Mouse (Mus musculus) liver, embryonic 12.5 days (tissue): Measurements from ENCODE around the gene Cacna2d3. TPM values are rescaled to one million over a fixed set of nuclear protein-coding genes. Genes with fewer than 3 reads are reported as not detected.

Source experiments
- ATAC-seq: fragments of 200-750 bp; cut with Nextera tagmentation; 2 replicates; pipeline ENCODE4 v1.8.0; 2017; ENCODE audit warnings: moderate number of reproducible peaks, mild to moderate bottlenecking, moderate library complexity
- H3K27ac ChIP-seq: fragments of 300-500 bp; sonication (generic); 2 replicates; pipeline ENCODE4 v1.5.1; 2016; ENCODE audit warnings: mild to moderate bottlenecking
- H3K27me3 ChIP-seq: fragments of 300-500 bp; sonication (generic); replicated peaks from 2 replicates; pipeline ENCODE4 v1.6.1; 2016; ENCODE audit warnings: mild to moderate bottlenecking, moderate library complexity
- H3K36me3 ChIP-seq: fragments of 300-500 bp; sonication (generic); 2 replicates; pipeline ENCODE4 v1.6.1; 2016; ENCODE audit warnings: mild to moderate bottlenecking, moderate library complexity
- H3K4me1 ChIP-seq: fragments of 300-500 bp; sonication (generic); 2 replicates; pipeline ENCODE4 v1.6.1; 2016
- H3K4me2 ChIP-seq: fragments of 300-500 bp; sonication (generic); 2 replicates; pipeline ENCODE4 v1.6.1; 2016; ENCODE audit warnings: mild to moderate bottlenecking, moderate library complexity
- H3K4me3 ChIP-seq: fragments of 300-500 bp; sonication (generic); 2 replicates; pipeline ENCODE4 v1.5.1; 2016; ENCODE audit warnings: mild to moderate bottlenecking, moderate library complexity
- H3K9ac ChIP-seq: fragments of 300-500 bp; sonication (generic); 2 replicates; pipeline ENCODE4 v1.6.1; 2016; ENCODE audit warnings: mild to moderate bottlenecking, moderate library complexity
- H3K9me3 ChIP-seq: fragments of 300-500 bp; sonication (generic); replicated peaks from 2 replicates; pipeline ENCODE4 v1.6.1; 2016; ENCODE audit warnings: mild to moderate bottlenecking, moderate library complexity
- WGBS: fragments of 180-500 bp; shearing (Covaris S2); methylation state at CpG from one replicate; pipeline ENCODE4 v1.1.7; 2016; ENCODE audit not compliant: insufficient replicate concordance; 5-methylcytosine and 5-hydroxymethylcytosine counted together
- polyA plus RNA-seq: library from polyadenylated mRNA; unstranded; fragments of >200 nt; fragmentation: Nextera tagmentation; extraction: Ambion mirVana; gene quantifications from 2 replicates; pipeline ENCODE4 v1.2.1, GENCODE M21; 2016

The Cacna2d3 gene
- polyA plus RNA-seq, 1 experiment from 2014 or later: 0.39 TPM

DNA sequence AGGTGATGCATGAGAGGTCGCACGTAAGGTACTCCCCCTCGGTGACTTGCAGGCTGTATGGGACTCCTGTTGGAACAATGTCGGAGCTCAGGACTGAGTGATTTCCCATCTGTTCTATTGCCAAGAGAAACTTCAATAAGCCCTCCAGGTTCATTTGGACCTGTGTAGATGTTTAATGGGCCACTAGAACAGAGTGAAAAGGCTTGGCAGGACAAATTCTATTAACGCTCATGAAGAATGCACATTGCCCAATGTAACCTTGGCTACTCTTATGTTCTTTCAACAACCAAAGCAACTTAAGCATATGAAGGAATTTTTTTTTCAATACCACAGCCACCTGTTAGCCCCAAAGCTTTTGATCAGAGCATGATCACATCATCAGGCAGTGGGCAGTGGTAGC, 451.1 kb downstream of the Cacna2d3 start:
- Histone ChIP-seq H3K36me3 (no peaks in the 10 kb centered on the region), H3K4me2 (no peak overlapping the region), H3K9ac (no peak overlapping the region), H3K4me3 (no peak overlapping the region), H3K9me3 (no peaks in the 10 kb centered on the region), H3K4me1 (no peaks in the 10 kb centered on the region), H3K27me3 (no peaks in the 10 kb centered on the region), H3K27ac (no peak overlapping the region)
- ATAC-seq: no peak
- 74% methylated on average over 5 of the region's 5 CpGs for WGBS

DNA sequence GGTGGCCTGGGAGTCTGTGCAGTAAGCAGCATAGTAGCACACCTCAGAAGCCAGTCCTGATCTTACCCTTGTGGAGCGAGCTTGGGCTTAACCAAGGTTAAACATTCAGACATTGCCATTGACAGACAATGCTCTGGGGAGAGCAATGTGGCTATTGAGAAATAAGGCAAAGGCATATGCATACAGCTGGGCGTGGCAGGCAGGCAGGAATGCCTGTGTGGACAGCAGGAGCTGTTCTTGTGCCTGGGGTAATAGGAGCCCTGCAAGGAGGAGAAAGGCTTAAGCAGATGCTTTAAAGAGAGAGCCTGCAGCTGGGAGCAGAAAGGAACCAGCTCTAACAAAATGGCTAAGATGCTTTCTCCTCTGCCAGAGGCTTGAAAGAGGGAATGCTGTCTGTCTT, 451.8 kb downstream of the Cacna2d3 start:
- ATAC-seq: no peak
- no peak overlapping the region for H3K4me2 ChIP-seq

DNA sequence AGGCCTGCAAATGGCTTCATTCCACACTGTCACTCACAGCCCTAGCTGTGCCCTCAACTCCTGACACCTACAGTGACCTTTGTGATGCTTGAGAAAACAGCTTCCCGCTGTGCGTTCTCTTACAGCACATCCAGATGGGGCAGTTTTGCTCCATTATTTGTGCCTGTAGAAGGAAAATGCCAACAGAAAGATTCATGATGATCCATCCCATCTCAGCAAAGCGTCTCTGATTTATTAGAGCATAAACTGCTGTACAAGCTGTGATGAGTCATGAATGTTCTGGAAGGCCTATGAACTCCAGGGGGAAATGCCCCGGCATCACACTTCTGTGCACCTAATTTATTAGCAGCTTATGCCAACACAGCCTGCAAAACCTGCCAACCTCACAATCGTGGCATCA, 453.1 kb downstream of the Cacna2d3 start:
- Histone ChIP-seq H3K27ac (no peak overlapping the region), H3K36me3 (no peaks in the 10 kb centered on the region), H3K4me2 (no peak overlapping the region), H3K4me1 (no peaks in the 10 kb centered on the region), H3K4me3 (no peak overlapping the region), H3K27me3 (no peaks in the 10 kb centered on the region), H3K9me3 (no peaks in the 10 kb centered on the region), H3K9ac (no peak overlapping the region)
- 37% methylated on average over 5 of the region's 5 CpGs for WGBS
- ATAC-seq: no peak

More for the DNA sequence above, 451.8 kb downstream of the Cacna2d3 start:
- Histone ChIP-seq H3K36me3 (no peaks in the 10 kb centered on the region), H3K9ac (no peak overlapping the region), H3K4me3 (no peak overlapping the region), H3K4me1 (no peaks in the 10 kb centered on the region), H3K27ac (no peak overlapping the region), H3K9me3 (no peaks in the 10 kb centered on the region), H3K27me3 (no peaks in the 10 kb centered on the region)
- 40% methylated on average over 2 of the region's 2 CpGs for WGBS

DNA sequence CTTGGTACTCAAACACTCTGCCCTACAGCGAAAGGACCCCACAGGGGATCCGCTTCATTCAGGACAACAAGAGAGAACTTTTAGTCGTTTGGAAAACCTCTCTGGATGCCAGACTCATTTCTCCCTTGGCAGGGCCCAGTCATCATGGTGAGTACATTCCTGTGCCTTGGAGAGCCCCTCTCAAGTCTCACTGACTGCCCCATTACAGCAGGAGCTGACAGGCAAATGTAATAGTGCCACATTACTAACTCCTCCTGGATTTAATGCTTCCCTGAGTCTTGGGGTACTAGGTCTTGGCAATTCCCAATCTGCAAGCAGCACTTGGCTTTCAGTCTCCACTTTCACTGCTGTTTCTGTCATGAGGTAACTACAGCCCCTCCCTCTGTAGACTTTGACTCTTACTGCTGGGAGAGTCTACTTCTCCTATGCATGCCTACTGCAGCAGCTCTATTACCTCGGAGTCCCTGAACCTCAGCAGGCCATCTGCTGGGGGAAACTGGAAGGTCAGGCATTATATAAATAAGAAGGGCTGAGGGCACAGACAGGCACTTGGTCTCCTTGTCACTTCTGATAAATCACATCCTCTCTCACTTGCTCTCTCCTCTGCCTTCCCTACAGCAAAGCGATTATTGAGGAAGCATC, 454.3 kb downstream of the Cacna2d3 start:
- H3K27me3 ChIP-seq: no peaks in the 10 kb centered on the region
- no peak overlapping the region for H3K9ac ChIP-seq
- H3K4me3 ChIP-seq: no peak overlapping the region
- H3K36me3 ChIP-seq: no peaks in the 10 kb centered on the region
- H3K27ac ChIP-seq: no peak overlapping the region
- H3K4me2 ChIP-seq: no peak overlapping the region
- 34% methylated on average over 5 of the region's 5 CpGs for WGBS
- ATAC-seq: no peak
- H3K9me3 ChIP-seq: no peaks in the 10 kb centered on the region
- no peaks in the 10 kb centered on the region for H3K4me1 ChIP-seq

DNA sequence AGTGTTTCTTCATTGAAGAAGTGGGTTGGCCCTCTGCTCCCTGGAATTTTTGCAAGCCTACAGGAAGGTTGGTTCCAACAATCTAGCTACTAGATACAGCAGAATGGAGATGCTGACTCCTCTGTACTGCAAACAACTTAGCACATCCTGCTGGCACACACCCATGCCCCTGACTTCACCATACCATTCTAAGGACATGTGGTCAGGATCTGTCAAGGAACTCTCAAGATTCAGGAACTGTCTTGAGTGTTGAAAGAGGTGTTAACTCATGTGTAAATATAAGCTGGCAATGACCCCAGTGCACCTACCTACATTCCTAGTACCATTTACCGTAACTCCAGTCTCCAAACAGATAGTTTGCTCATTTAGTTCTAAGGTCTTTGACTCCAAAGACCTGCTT, 461.0 kb downstream of the Cacna2d3 start:
- Histone ChIP-seq H3K4me2 (no peak overlapping the region), H3K9me3 (no peaks in the 10 kb centered on the region), H3K27me3 (no peaks in the 10 kb centered on the region), H3K4me1 (no peaks in the 10 kb centered on the region), H3K27ac (no peak overlapping the region), H3K36me3 (no peaks in the 10 kb centered on the region), H3K9ac (no peak overlapping the region), H3K4me3 (no peak overlapping the region)
- no peak for ATAC-seq
- WGBS: 81% methylated on average over 1 of the region's 1 CpGs

DNA sequence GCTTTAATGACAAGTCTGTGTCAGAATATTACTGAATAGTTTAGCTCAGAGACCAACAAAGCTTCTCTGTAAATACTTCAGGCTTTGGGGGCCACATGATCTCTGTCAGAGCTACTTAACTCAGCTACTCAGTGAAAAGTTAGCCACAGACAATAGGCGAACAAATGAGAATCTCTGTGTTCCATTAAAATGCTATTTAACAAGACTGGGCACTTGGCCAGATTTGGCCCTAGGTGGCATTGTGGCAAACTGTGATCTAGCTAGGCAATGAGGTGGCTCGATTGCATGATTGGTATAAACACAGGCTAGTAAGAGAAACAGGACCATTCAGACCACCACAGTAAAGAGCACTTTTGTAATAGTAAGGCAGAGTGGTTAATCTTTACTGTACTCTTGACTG, 478.1 kb downstream of the Cacna2d3 start:
- Histone ChIP-seq H3K4me3 (no peak overlapping the region), H3K4me1 (no peaks in the 10 kb centered on the region), H3K4me2 (no peak overlapping the region), H3K36me3 (no peaks in the 10 kb centered on the region), H3K27me3 (no peaks in the 10 kb centered on the region), H3K9me3 (0 out of 2 replicates have a peak, but pooled peaks cover 4% of the 10 kb centered on the region), H3K9ac (no peak overlapping the region), H3K27ac (no peak overlapping the region)
- ATAC-seq: no peak
- WGBS: 59% methylated on average over 2 of the region's 2 CpGs

DNA sequence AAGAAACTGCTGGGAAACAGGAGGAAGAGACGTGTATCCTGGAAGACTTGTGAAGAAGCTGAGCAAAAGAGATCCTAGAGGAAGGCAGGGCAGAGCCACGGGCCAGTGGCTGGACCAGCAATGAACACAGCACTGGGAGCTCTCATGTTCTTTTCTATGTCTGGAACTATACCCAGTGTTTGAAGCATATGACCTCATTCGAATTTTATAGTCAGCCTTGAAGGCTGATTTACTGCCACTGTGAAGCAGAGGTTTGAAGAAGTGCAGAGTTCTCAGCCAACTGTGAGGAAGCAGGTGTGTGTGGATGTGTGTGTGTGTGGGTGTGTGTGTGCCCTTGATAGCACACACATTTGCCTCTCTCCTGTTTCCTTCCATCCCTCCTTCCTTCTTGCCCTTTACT, 483.2 kb downstream of the Cacna2d3 start:
- no peaks in the 10 kb centered on the region for H3K27me3 ChIP-seq
- no peaks in the 10 kb centered on the region for H3K36me3 ChIP-seq
- no peak overlapping the region for H3K9ac ChIP-seq
- H3K4me1 ChIP-seq: no peaks in the 10 kb centered on the region
- no peak overlapping the region for H3K4me2 ChIP-seq
- no peak overlapping the region for H3K4me3 ChIP-seq
- WGBS: 59% methylated on average over 3 of the region's 3 CpGs
- no peak for ATAC-seq
- no peak overlapping the region for H3K27ac ChIP-seq
- no peaks in the 10 kb centered on the region for H3K9me3 ChIP-seq

DNA sequence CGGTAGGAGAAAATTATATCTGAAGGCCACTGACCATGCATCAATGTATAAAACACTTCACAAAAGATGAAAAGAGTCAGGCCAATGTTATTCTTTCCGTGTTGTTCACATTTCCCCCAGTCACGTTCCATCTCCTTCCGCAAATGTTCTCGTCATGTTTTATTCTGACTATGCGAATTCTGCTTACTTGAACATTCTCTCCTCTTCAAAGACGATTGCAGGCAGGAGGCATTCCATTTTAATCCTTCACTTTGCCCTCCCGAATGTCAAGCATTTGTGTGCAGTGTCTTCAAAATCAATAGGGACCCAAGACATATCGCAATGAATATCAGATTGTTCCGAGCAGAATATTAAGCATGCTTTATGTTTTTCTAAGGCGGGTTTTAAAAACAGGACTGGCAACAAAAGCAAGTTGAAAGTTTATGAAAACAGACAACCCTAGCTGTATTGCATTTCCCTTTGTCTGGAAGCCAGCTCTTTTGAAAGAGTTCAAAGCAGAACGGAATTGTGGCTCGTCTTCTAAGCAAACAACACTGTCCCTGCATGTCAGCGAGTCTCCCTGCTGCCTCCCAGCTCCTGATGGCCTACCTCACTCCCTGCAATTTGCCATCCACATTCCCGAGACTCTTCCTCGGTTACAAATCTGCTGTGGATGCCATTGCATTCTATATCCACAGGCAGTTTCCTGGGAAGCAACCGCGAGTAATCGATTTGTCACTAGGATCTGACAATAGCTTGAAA, 492.5 kb downstream of the Cacna2d3 start:
- H3K27me3 ChIP-seq: no peaks in the 10 kb centered on the region
- no peak for ATAC-seq

DNA sequence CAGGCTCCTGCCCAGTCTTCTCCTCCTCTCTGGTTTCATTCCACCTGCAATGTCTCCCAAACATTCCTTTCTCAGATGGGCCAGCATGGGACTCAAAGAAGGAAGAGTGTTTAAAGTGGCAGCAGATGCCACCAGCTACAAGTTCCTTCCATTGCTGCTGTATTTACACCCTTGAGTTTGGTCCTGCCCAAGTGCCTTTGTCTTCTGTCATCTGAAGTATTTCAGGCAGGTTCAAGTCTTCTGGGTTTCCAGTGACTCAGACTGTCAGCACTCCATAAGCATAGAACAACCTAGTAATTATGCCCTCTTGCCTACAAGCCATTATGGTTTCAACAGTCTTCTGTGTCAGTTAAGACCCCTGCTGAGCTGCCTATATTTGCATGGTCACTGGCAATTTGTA, 493.2 kb downstream of the Cacna2d3 start:
- Histone ChIP-seq H3K4me2 (no peak overlapping the region), H3K27ac (no peak overlapping the region), H3K36me3 (no peaks in the 10 kb centered on the region), H3K27me3 (no peaks in the 10 kb centered on the region), H3K4me3 (no peak overlapping the region), H3K9me3 (no peaks in the 10 kb centered on the region), H3K4me1 (no peaks in the 10 kb centered on the region), H3K9ac (no peak overlapping the region)
- no peak for ATAC-seq

More for the DNA sequence above, 492.5 kb downstream of the Cacna2d3 start:
- no peaks in the 10 kb centered on the region for H3K4me1 ChIP-seq
- no peak overlapping the region for H3K4me3 ChIP-seq
- H3K9ac ChIP-seq: no peak overlapping the region
- no peaks in the 10 kb centered on the region for H3K36me3 ChIP-seq
- no peaks in the 10 kb centered on the region for H3K9me3 ChIP-seq
- H3K4me2 ChIP-seq: no peak overlapping the region
- H3K27ac ChIP-seq: no peak overlapping the region
- 64% methylated on average over 19 of the region's 19 CpGs for WGBS

DNA sequence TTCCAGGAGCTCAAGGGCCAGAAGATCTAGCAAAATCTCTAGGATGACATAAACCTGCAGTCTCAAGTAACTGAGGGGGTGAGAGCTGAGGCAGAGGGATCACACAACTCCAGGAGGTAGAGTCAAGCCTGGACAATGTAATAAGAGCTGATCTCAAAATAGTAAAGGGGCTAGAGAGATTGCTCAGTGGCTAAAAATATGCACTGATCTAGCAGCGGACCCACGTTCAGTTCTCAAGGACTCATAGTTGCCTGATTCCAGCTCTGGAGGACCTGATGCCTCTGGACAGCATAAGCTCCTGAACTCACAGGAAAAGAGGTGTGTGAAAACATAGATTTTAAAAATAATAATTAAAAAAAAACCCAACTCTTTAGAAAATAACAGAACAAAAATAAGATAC, 493.7 kb downstream of the Cacna2d3 start:
- no peaks in the 10 kb centered on the region for H3K27me3 ChIP-seq
- H3K4me2 ChIP-seq: no peak overlapping the region
- H3K4me3 ChIP-seq: no peak overlapping the region
- ATAC-seq: no peak
- H3K27ac ChIP-seq: no peak overlapping the region
- H3K9ac ChIP-seq: no peak overlapping the region
- H3K4me1 ChIP-seq: no peaks in the 10 kb centered on the region
- no peaks in the 10 kb centered on the region for H3K9me3 ChIP-seq
- no peaks in the 10 kb centered on the region for H3K36me3 ChIP-seq
- 59% methylated on average over 2 of the region's 2 CpGs for WGBS

DNA sequence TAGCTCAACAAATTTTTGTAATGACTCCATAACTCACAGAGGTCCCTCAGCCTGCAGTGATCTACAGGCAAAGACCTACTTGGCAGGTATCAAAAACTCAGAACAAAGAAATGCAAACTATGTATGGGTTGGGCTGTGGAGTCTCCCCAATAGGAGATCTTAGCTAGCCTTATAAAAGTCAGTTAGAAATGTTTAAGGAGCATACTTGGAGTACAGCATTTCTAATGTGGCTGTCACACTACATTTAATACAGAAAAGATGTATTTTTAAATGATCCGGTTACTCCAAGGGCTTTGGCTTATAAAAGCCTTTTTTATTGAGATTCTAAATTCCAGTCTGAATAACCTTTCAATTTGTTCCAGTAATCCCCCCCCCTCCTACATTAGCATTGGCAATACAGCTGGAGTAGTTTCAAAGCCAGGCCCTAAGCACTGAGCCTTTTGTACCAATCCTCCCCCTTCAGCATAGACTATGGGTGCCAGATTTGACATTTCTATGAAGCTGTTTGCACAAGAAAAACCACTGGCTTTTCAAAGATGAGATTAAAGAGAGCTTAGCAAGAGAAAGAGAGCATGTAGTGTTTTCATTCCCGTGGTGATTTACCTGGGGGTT, 495.8 kb downstream of the Cacna2d3 start:
- no peaks in the 10 kb centered on the region for H3K36me3 ChIP-seq
- no peaks in the 10 kb centered on the region for H3K9me3 ChIP-seq
- H3K27ac ChIP-seq: no peak overlapping the region
- ATAC-seq: no peak
- no peak overlapping the region for H3K4me2 ChIP-seq
- no peaks in the 10 kb centered on the region for H3K27me3 ChIP-seq
- no peak overlapping the region for H3K4me3 ChIP-seq
- 46% methylated on average over 2 of the region's 2 CpGs for WGBS
- no peaks in the 10 kb centered on the region for H3K4me1 ChIP-seq
- no peak overlapping the region for H3K9ac ChIP-seq

DNA sequence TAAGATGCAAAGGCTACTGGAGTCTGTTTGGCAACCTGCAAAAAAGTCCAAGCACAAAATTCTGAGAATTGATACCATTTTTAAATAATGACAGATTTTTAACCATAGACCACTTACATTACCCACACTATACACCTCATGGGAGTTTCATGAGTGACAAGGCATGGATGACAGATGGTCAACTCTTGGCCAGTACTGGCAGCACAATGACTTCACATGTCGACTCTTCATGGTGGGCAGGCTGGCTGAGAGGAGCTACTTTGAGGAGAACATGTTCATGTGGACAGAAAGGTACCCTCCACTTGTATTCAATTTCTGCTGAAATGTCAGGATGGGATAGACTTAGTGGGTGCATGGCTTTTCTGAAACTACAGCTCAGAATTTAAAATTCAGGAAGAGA, 498.7 kb downstream of the Cacna2d3 start:
- Histone ChIP-seq H3K27ac (no peak overlapping the region), H3K4me1 (no peaks in the 10 kb centered on the region), H3K4me2 (no peak overlapping the region), H3K36me3 (no peaks in the 10 kb centered on the region), H3K9me3 (no peaks in the 10 kb centered on the region), H3K27me3 (no peaks in the 10 kb centered on the region), H3K9ac (no peak overlapping the region), H3K4me3 (no peak overlapping the region)
- no peak for ATAC-seq
- WGBS: 50% methylated on average over 1 of the region's 1 CpGs
